Mouse (Mus musculus) hindbrain, postnatal 0 days (tissue): ENCODE data around the gene Sema5b. TPM values are rescaled to one million over a fixed set of nuclear protein-coding genes. Genes with fewer than 3 reads are reported as not detected.

ENCODE experiments used
- ATAC-seq: fragments of 200-750 bp; cut with Nextera tagmentation; 2 replicates; pipeline ENCODE4 v1.8.0; 2017; ENCODE audit warnings: mild to moderate bottlenecking, moderate TSS enrichment, moderate library complexity
- DNase-seq: peaks from one replicate; pipeline ENCODE4 v3.0.0-alpha.2; 2015; ENCODE audit warnings: low spot score
- H3K27ac ChIP-seq: fragments of 300-500 bp; sonication (generic); 2 replicates; pipeline ENCODE4 v1.5.1; 2014; ENCODE audit warnings: mild to moderate bottlenecking
- H3K27me3 ChIP-seq: fragments of 300-500 bp; sonication (generic); 2 replicates; pipeline ENCODE4 v1.6.1; 2014; ENCODE audit warnings: low read length, mixed read lengths; ENCODE audit not compliant: insufficient read depth
- H3K36me3 ChIP-seq: fragments of 300-500 bp; sonication (generic); 2 replicates; pipeline ENCODE4 v1.6.1; 2014; ENCODE audit warnings: low read length, mixed read lengths; ENCODE audit not compliant: insufficient read depth
- H3K4me1 ChIP-seq: fragments of 300-500 bp; sonication (generic); 2 replicates; pipeline ENCODE4 v1.6.1; 2014; ENCODE audit warnings: antibody characterized with exemption, low read length, mixed read lengths; ENCODE audit not compliant: insufficient read depth
- H3K4me2 ChIP-seq: fragments of 300-500 bp; sonication (generic); 2 replicates; pipeline ENCODE4 v1.6.1; 2014; ENCODE audit warnings: low read depth, mild to moderate bottlenecking, low read length, moderate library complexity, mixed read lengths
- H3K4me3 ChIP-seq: fragments of 300-500 bp; sonication (generic); 2 replicates; pipeline ENCODE4 v1.5.1; 2014; ENCODE audit warnings: low read length
- H3K9ac ChIP-seq: fragments of 300-500 bp; sonication (generic); replicated peaks from 2 replicates; pipeline ENCODE4 v1.6.1; 2014; ENCODE audit warnings: mild to moderate bottlenecking, low read length, moderate library complexity, mixed read lengths
- H3K9me3 ChIP-seq: fragments of 300-500 bp; sonication (generic); 2 replicates; pipeline ENCODE4 v1.6.1; 2016; ENCODE audit warnings: low read length, mixed read lengths
- CTCF ChIP-seq: IDR thresholded peaks from 2 replicates; pipeline ENCODE4 v1.5.1; 2016; ENCODE audit warnings: antibody characterized with exemption, control low read depth, low read depth
- WGBS: fragments of 180-500 bp; shearing (Covaris S2); extraction: QIAGEN DNeasy Blood & Tissue Kit; methylation state at CpG from one replicate; pipeline ENCODE4 v1.1.7; 2014; 5-methylcytosine and 5-hydroxymethylcytosine counted together
- polyA plus RNA-seq: library from polyadenylated mRNA; unstranded; fragments of >200 nt; fragmentation: Nextera tagmentation; extraction: Ambion mirVana; gene quantifications from 2 replicates; pipeline ENCODE4 v1.2.1, GENCODE M21; 2015
- total RNA-seq: library from RNA; depleted of rRNA; stranded (reverse); fragments of >200 nt; gene quantifications from 2 replicates; pipeline ENCODE4 v1.2.3, GENCODE M21; 2014

The Sema5b gene
- total and polyA plus RNA-seq, 2 experiments from 2014 or later: 14.8 to 37.0 TPM

- 65% methylated on average over 4 of the region's 4 CpGs for WGBS
- ATAC-seq (no peak), DNase-seq (no peak)
- H3K4me2 ChIP-seq: no peak overlapping the region
- no peak overlapping the region for H3K9ac ChIP-seq
- peaks cover 11% of the 10 kb centered on the region for H3K4me1 ChIP-seq
- H3K9me3 ChIP-seq: no peaks in the 10 kb centered on the region
- H3K4me3 ChIP-seq: no peak overlapping the region
- no peaks in the 10 kb centered on the region for H3K36me3 ChIP-seq
- TF ChIP-seq CTCF: no peak
- no peak overlapping the region for H3K27ac ChIP-seq
- no peaks in the 10 kb centered on the region for H3K27me3 ChIP-seq
Measured at GRCm38 (mm10) chr16:35583551-35584080, 42.7 kb downstream of the Sema5b start.

- TF ChIP-seq CTCF: no peak
- WGBS: 47% methylated on average over 8 of the region's 8 CpGs
- H3K4me2 ChIP-seq: no peak overlapping the region
- H3K4me1 ChIP-seq: peaks cover 17% of the 10 kb centered on the region
- no peak overlapping the region for H3K9ac ChIP-seq
- no peak overlapping the region for H3K27ac ChIP-seq
- ATAC-seq (peak; percentile 82), DNase-seq (peak; percentile 36)
- H3K9me3 ChIP-seq: no peaks in the 10 kb centered on the region
- H3K36me3 ChIP-seq: no peaks in the 10 kb centered on the region
- no peak overlapping the region for H3K4me3 ChIP-seq
- H3K27me3 ChIP-seq: no peaks in the 10 kb centered on the region
Measured at GRCm38 (mm10) chr16:35585126-35585694, 44.3 kb downstream of the Sema5b start.

GRCm38 (mm10) chr16:35587046-35587779, 46.3 kb downstream of the Sema5b start:
- DNase-seq (peak; percentile 40), ATAC-seq (no peak)
- Histone ChIP-seq H3K27me3 (no peaks in the 10 kb centered on the region), H3K9ac (no peak overlapping the region; the same call in 1 of the 2 replicates), H3K4me1 (peaks cover 18% of the 10 kb centered on the region), H3K27ac (peak overlapping the region; percentile 56), H3K4me3 (no peak overlapping the region), H3K4me2 (peak overlapping the region; percentile 42), H3K36me3 (no peaks in the 10 kb centered on the region), H3K9me3 (no peaks in the 10 kb centered on the region)
- WGBS: 48% methylated on average over 8 of the region's 8 CpGs
- TF ChIP-seq CTCF: no peak

- ATAC-seq (peak; percentile 73), DNase-seq (peak; percentile 69)
- 7% methylated on average over 20 of the region's 20 CpGs for WGBS
- Histone ChIP-seq H3K9me3 (no peaks in the 10 kb centered on the region), H3K4me2 (peak overlapping the region; percentile 42), H3K4me1 (peaks cover 25% of the 10 kb centered on the region), H3K9ac (no peak overlapping the region; the same call in 1 of the 2 replicates), H3K4me3 (no peak overlapping the region), H3K27me3 (no peaks in the 10 kb centered on the region), H3K27ac (peak overlapping the region; percentile 56), H3K36me3 (no peaks in the 10 kb centered on the region)
- no peak for TF ChIP-seq CTCF
Measured at GRCm38 (mm10) chr16:35587866-35588465, 47.0 kb downstream of the Sema5b start.

GRCm38 (mm10) chr16:35588731-35589151, 47.8 kb downstream of the Sema5b start:
- H3K4me2 ChIP-seq: peak overlapping the region; percentile 18; the same call in 1 of the 2 replicates
- WGBS: 17% methylated on average over 18 of the region's 18 CpGs
- TF ChIP-seq CTCF: no peak
- H3K4me3 ChIP-seq: no peak overlapping the region
- H3K27me3 ChIP-seq: no peaks in the 10 kb centered on the region
- H3K4me1 ChIP-seq: peaks cover 25% of the 10 kb centered on the region
- H3K9me3 ChIP-seq: no peaks in the 10 kb centered on the region
- no peak overlapping the region for H3K27ac ChIP-seq
- H3K36me3 ChIP-seq: no peaks in the 10 kb centered on the region
- H3K9ac ChIP-seq: no peak overlapping the region
- ATAC-seq (no peak), DNase-seq (no peak)

- ATAC-seq (peak; percentile 67; the same call in 1 of the 2 replicates), DNase-seq (peak; percentile 80)
- no peak overlapping the region for H3K27ac ChIP-seq
- H3K36me3 ChIP-seq: no peaks in the 10 kb centered on the region
- H3K27me3 ChIP-seq: no peaks in the 10 kb centered on the region
- no peak overlapping the region for H3K9ac ChIP-seq
- no peak for TF ChIP-seq CTCF
- H3K9me3 ChIP-seq: no peaks in the 10 kb centered on the region
- 0 out of 2 replicates have a peak overlapping the region, but pooled peaks have one; percentile 1 for H3K4me2 ChIP-seq
- peaks cover 32% of the 10 kb centered on the region for H3K4me1 ChIP-seq
- H3K4me3 ChIP-seq: no peak overlapping the region
- 13% methylated on average over 11 of the region's 11 CpGs for WGBS
Measured at GRCm38 (mm10) chr16:35591756-35592155, 50.8 kb downstream of the Sema5b start.
